Mouse (Mus musculus) C2C12 (cell line): ENCODE results near the gene Taz. TPM values are rescaled to one million over a fixed set of nuclear protein-coding genes. Genes with fewer than 3 reads are reported as not detected.

Experiments used
- H3K27me3 ChIP-seq: one replicate; pipeline ENCODE4 v1.6.1; 2011; ENCODE audit not compliant: control insufficient read depth, insufficient read depth, insufficient read length
- H3K36me3 ChIP-seq: one replicate; pipeline ENCODE4 v1.6.1; 2011; ENCODE audit not compliant: control insufficient read depth, insufficient read depth
- H3K4me3 ChIP-seq: one replicate; pipeline ENCODE4 v1.5.1; 2011; ENCODE audit warnings: mild to moderate bottlenecking, control low read depth; ENCODE audit not compliant: poor library complexity, insufficient read depth, severe bottlenecking
- H3K79me2 ChIP-seq: one replicate; pipeline ENCODE4 v1.6.1; 2011; ENCODE audit not compliant: control insufficient read depth, insufficient read depth
- H3K79me3 ChIP-seq: one replicate; pipeline ENCODE4 v1.6.1; 2011; ENCODE audit warnings: low read depth, control low read depth
- H3ac ChIP-seq: one replicate; pipeline ENCODE3; 2011; ENCODE audit warnings: low read depth; ENCODE audit not compliant: control insufficient read depth, insufficient read length
- CEBPB ChIP-seq: IDR thresholded peaks from one replicate; pipeline ENCODE4 v1.6.1; 2011; ENCODE audit warnings: low read depth, mild to moderate bottlenecking, control low read depth, moderate library complexity
- MAX ChIP-seq: IDR thresholded peaks from one replicate; pipeline ENCODE4 v1.6.1; 2011; ENCODE audit warnings: mild to moderate bottlenecking, control low read depth
- MYOD1 ChIP-seq: IDR thresholded peaks from one replicate; pipeline ENCODE4 v1.6.1; 2011; ENCODE audit warnings: low read depth; ENCODE audit not compliant: control insufficient read depth, insufficient read length
- MYOG ChIP-seq: IDR thresholded peaks from one replicate; pipeline ENCODE4 v1.6.1; 2011; ENCODE audit not compliant: control insufficient read depth, insufficient read length; ENCODE audit errors: extremely low read depth
- USF1 ChIP-seq: IDR thresholded peaks from one replicate; pipeline ENCODE4 v1.6.1; 2011; ENCODE audit warnings: low read depth, mild to moderate bottlenecking, control low read depth, moderate library complexity
- microRNA-seq: library from miRNA; unstranded; fragments of <30 nt; microRNA quantifications from one replicate; pipeline ENCODE4, GENCODE M21; 2019; ENCODE audit warnings: borderline microRNAs expressed
- polyA plus RNA-seq: library from polyadenylated mRNA; unstranded; fragments of >200 nt; fragmentation: generic; extraction: Trizol; gene quantifications from one replicate; pipeline ENCODE4 v1.2.1, GENCODE M21; 2012; ENCODE audit warnings: missing spikeins

Taz gene
- polyA plus RNA-seq, 1 experiment, result 18.1 TPM

DNA sequence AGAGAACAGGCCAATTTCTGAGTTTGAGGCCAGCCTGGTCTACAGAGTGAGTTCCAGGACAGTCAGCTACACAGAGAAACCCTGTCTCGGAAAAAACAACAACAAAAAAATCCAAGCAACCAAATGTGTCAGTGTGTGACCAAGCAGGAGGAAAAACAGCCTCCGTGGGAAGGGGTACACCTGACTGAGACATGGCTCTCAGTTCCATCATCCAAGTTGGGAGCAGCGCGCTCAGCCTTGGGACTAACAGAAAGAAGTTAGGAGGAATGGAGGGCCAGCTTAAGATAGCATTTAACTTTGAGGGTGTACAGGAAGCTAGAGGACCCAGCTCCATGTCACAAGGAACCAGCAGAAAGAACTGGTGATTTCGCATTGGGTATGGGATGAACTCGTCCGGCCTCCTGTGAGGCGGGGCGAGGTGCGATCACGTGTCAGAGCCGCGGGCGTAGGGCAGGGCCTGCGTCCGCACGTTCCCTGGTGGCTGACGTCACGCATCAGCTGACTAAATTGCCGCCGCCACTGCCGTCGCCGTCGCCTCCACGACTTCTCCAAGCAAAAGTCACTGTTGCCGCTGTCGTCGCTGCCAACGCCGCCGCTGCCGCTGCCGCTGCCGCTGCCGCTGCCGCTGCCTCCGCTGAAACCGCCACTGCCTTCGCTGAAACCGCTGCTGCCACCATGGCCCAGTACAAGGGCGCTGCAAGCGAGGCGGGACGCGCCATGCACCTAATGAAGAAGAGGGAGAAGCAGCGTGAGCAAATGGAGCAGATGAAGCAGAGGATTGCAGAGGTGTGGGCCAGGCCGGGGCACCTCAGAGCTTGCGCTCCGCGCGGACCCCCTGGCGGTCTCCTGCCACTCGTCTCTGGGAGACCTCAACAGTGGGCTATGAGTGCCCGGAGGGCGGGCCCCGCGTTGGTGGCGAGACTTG, 31.1 kb downstream of the Taz start, which contains the start of gene Fam50a:
TSS of gene Fam50a (plus strand) at position 494 of the 925 bp plus-strand sequence.
- peak; percentile 83 for TF ChIP-seq USF1
- no peak for TF ChIP-seq CEBPB
- Histone ChIP-seq H3ac (peak within 1 kb of the TSS; percentile 94), H3K79me3 (peaks cover 1% of the 10 kb centered on the region), H3K27me3 (no peaks in the 10 kb centered on the region), H3K36me3 (peaks cover 34% of the 10 kb centered on the region), H3K4me3 (peak within 1 kb of the TSS; percentile 40), H3K79me2 (peaks cover under 1% of the 10 kb centered on the region)

DNA sequence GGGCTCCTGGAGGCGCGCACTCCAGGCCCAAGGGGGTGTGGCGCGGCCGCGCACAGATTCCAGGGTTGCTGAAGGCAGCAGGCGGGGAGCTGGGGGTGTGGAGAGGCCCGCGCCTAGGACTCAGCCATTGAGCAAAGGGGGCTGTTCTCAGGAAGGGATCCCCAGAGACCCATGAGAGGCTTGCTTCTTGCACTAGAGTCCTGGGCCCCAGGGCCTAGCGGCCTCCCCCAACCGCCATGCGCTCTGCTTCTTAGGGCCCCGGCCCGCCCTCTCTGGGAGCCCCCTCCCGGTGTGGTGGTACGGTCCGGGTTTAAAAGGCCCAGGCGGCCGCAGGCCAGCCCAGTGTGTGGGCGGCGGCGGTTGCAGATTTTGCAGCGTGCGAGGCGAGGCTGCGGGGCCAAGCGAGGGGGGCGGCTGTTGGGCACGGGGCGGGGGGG, 47.0 kb downstream of the Taz start, which contains the start of gene Plxna3:
TSS of gene Plxna3 (plus strand) at position 342 of the 437 bp plus-strand sequence.
- no peaks in the 10 kb centered on the region for H3K36me3 ChIP-seq
- no peaks in the 10 kb centered on the region for H3K27me3 ChIP-seq
- no peak for TF ChIP-seq MYOD1
- TF ChIP-seq MYOG, result no peak
- TF ChIP-seq MAX, result peak; percentile 25
- H3ac ChIP-seq, result peak within 1 kb of the TSS; percentile 84
- H3K4me3 ChIP-seq, result peak within 1 kb of the TSS; percentile 39
- peaks cover 26% of the 10 kb centered on the region for H3K79me2 ChIP-seq
- H3K79me3 ChIP-seq, result no peaks in the 10 kb centered on the region

DNA sequence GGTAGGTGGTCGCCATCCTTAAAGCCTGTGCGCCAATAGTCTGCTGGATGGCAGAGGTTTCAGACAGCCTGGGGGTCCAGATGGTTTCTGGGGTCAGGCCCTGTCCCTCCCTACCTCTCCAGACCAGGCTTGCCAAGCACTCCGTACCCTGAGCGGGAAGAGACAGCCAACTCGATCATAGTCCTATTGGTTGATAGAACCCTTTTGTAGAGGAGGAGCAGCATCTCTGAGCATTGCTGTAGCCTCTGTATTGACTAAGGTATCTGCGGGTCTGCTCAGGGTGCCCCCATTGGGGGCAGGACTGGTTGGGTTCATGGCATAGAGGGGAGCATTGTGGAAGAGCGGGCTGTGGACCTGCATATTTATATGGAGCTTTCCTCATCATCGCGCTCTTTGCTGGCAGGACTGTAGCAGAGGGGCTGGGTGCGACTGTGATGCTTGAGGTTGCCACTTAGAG, 47.5 kb downstream of the Taz start:
- Histone ChIP-seq H3K36me3 (no peaks in the 10 kb centered on the region), H3K79me2 (peaks cover 26% of the 10 kb centered on the region), H3ac (peak overlapping the region; percentile 84), H3K4me3 (peak overlapping the region; percentile 39), H3K27me3 (no peaks in the 10 kb centered on the region), H3K79me3 (no peaks in the 10 kb centered on the region)
- TF ChIP-seq MAX (peak; percentile 4), MYOG (no peak)

DNA sequence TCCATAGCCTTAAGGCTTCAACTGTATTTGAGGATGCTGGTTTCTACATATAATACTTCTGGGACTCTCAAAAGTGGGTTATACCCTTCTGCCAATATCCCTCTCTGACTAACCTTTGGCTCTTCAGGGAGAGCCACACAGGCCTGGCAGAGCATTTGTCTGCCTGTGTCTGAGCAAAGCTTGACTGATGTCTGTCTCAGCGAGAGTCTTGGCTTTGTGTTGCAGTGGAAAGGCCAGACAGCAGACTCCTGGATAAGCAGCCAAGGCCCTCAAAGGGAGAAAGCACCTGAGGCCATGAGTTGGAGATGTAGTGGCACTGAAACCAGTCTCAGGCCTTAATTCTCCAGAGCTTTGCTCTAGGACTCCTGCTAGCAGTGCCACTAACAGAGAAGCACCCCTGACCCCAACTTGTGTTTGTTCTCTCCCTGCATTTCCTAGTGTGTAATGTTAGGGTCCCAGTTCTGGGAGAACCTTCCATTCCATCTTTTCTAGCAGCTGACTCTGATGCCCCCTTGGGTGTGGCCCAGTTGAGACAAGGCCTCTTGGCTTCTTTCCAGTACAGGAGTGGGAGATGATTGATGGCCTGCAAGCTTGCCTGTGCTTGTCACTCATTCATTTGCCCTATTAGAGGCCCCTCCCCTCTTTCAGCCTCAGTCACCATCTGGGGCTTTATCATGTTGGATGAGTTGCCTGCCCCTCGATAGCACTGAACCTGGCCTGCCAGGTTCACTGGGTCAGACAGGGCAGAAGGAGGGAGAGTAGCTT, 48.6 kb downstream of the Taz start:
- H3K4me3 ChIP-seq, result peak overlapping the region; percentile 39
- no peak for TF ChIP-seq MYOD1
- TF ChIP-seq MAX, result no peak

More for the DNA sequence above, 48.6 kb downstream of the Taz start:
- H3K27me3 ChIP-seq, result no peaks in the 10 kb centered on the region
- H3K79me2 ChIP-seq, result peaks cover 26% of the 10 kb centered on the region
- H3ac ChIP-seq, result peak overlapping the region; percentile 12
- H3K36me3 ChIP-seq, result no peaks in the 10 kb centered on the region
- H3K79me3 ChIP-seq, result no peaks in the 10 kb centered on the region

Small RNA genes lying within 50 kb of the gene (microRNA-seq; reads per million reads assigned to microRNA genes)
- gene Mir7091 (1.1 reads per million, percentile 24 among the genes with 10 or more reads in this experiment), gene Mir7092 (not detected)

Other genes with a start within 250 kb of the Taz start
- 0.07 TPM for gene Opn1mw, start 154.4 kb upstream of the Taz start, polyA plus RNA-seq
- gene Mecp2, start 146.5 kb upstream of the Taz start, polyA plus RNA-seq, result 7.0 TPM
- not detected for gene Tex28, start 114.1 kb upstream of the Taz start, polyA plus RNA-seq
- 0.01 TPM for gene Tktl1, start 104.7 kb upstream of the Taz start, polyA plus RNA-seq
- 1,024 TPM for gene Flna, start 32.1 kb upstream of the Taz start, polyA plus RNA-seq
- gene Emd, start 27.2 kb upstream of the Taz start, polyA plus RNA-seq, result 172 TPM
- 3,196 TPM for gene Rpl10, start 11.1 kb upstream of the Taz start, polyA plus RNA-seq
- 13.9 TPM for gene Dnase1l1, start 425 bp downstream of the Taz start, polyA plus RNA-seq
- gene Atp6ap1, start 15.2 kb downstream of the Taz start, polyA plus RNA-seq, result 120 TPM
- 95.2 TPM for gene Gdi1, start 23.1 kb downstream of the Taz start, polyA plus RNA-seq
- gene Fam50a, start 31.1 kb downstream of the Taz start, polyA plus RNA-seq, result 45.4 TPM
- gene Plxna3, start 47.2 kb downstream of the Taz start, polyA plus RNA-seq, result 7.9 TPM
- gene Lage3, start 71.7 kb downstream of the Taz start, polyA plus RNA-seq, result 68.7 TPM
- 60.7 TPM for gene Ubl4a, start 91.3 kb downstream of the Taz start, polyA plus RNA-seq
- gene Slc10a3, start 91.4 kb downstream of the Taz start, polyA plus RNA-seq, result 18.5 TPM
- gene Fam3a, start 111.4 kb downstream of the Taz start, polyA plus RNA-seq, result 11.5 TPM
- 37.1 TPM for gene Ikbkg, start 111.4 kb downstream of the Taz start, polyA plus RNA-seq
- gene G6pdx, start 147.3 kb downstream of the Taz start, polyA plus RNA-seq, result 148 TPM
- not detected for gene Gm6880, start 199.5 kb downstream of the Taz start, polyA plus RNA-seq